8 mouse cellular contexts compared by ENCODE assay signal in genomic region chr5:27261746-27262727, GRCm38 (mm10).
DNase-seq lines count a peak whose midpoint lies in the region; ATAC-seq and TF ChIP-seq lines count a peak whose summit lies in the region.

No protein-coding gene starts in this region.

- H3K4me3 ChIP-seq in kidney, adult 2 months (ENCODE audit: insufficient read depth, low read depth, low read length): no peak overlapping the region
- peak overlapping the region; percentile 49 for H3K4me3 ChIP-seq in hindbrain, embryonic 13.5 days
- peak overlapping the region; percentile 16; the same call in 1 of the 2 replicates for H3K4me3 ChIP-seq in limb, embryonic 11.5 days (ENCODE audit: low read depth, low read length)

- peak; percentile 15 to 23 for DNase-seq in kidney, postnatal 4 days
- no peak for DNase-seq in kidney, adult 2 months
- DNase-seq in embryo, embryonic 10.5 days (ENCODE audit: low spot score): peak; percentile 75
- peak; percentile 65 for DNase-seq in limb, embryonic 11.5 days (ENCODE audit: low spot score)
- DNase-seq in right cerebral cortex, postnatal 10 days (ENCODE audit: low spot score in 2 of 2): peak; percentile 87 to 92
- DNase-seq in spleen, postnatal 10 days (ENCODE audit: low spot score in 2 of 2): no peak

- no peaks in the 10 kb centered on the region for H3K9me3 ChIP-seq in hindbrain, embryonic 13.5 days
- H3K9me3 ChIP-seq in limb, embryonic 11.5 days (ENCODE audit: control insufficient read depth, low read length): no peaks in the 10 kb centered on the region

- no peak for TF ChIP-seq CTCF in kidney, adult 2 months (conservative IDR thresholded peaks at IDR 0.05; ENCODE audit: insufficient read depth, insufficient read length, low read depth, low read length)

- no peak for TF ChIP-seq POLR2A in kidney, adult 2 months (IDR thresholded peaks at IDR 0.05; ENCODE audit: low read depth, low read length)

- no peaks in the 10 kb centered on the region for H3K4me1 ChIP-seq in kidney, adult 2 months (ENCODE audit: control insufficient read depth, insufficient read depth, low read length)
- peaks cover 51% of the 10 kb centered on the region for H3K4me1 ChIP-seq in hindbrain, embryonic 13.5 days (replicated peaks)
- 0 out of 2 replicates have a peak, but pooled peaks cover 3% of the 10 kb centered on the region for H3K4me1 ChIP-seq in limb, embryonic 11.5 days (ENCODE audit: control insufficient read depth, insufficient read depth, low read length)

- peak overlapping the region; percentile 74 for H3K4me2 ChIP-seq in hindbrain, embryonic 13.5 days
- H3K4me2 ChIP-seq in limb, embryonic 11.5 days (ENCODE audit: low read depth, severe bottlenecking): peak overlapping the region; percentile 41; the same call in 1 of the 2 replicates

- no peak overlapping the region for H3K27ac ChIP-seq in kidney, adult 2 months (ENCODE audit: insufficient read depth, low read depth, low read length)
- peak overlapping the region; percentile 93 for H3K27ac ChIP-seq in hindbrain, embryonic 13.5 days
- no peak overlapping the region for H3K27ac ChIP-seq in limb, embryonic 11.5 days (replicated peaks; ENCODE audit: low read depth, low read length)

- 11% methylated on average over 27 of the region's 27 CpGs for WGBS in kidney, adult 2 months
- 3% methylated on average over 27 of the region's 27 CpGs for WGBS in hindbrain, embryonic 13.5 days
- WGBS in limb, embryonic 11.5 days: 11% methylated on average over 27 of the region's 27 CpGs

- H3K27me3 ChIP-seq in kidney, adult 2 months (replicated peaks; ENCODE audit: control insufficient read depth, insufficient read depth, low read length): no peaks in the 10 kb centered on the region
- no peaks in the 10 kb centered on the region for H3K27me3 ChIP-seq in hindbrain, embryonic 13.5 days
- H3K27me3 ChIP-seq in limb, embryonic 11.5 days (ENCODE audit: control insufficient read depth, insufficient read depth, low read length): 0 out of 2 replicates have a peak, but pooled peaks cover 3% of the 10 kb centered on the region

- H3K36me3 ChIP-seq in kidney, adult 2 months (ENCODE audit: control insufficient read depth, insufficient read depth, low read length): no peaks in the 10 kb centered on the region
- no peaks in the 10 kb centered on the region for H3K36me3 ChIP-seq in hindbrain, embryonic 13.5 days
- H3K36me3 ChIP-seq in limb, embryonic 11.5 days (ENCODE audit: control insufficient read depth, insufficient read depth, low read length): no peaks in the 10 kb centered on the region

- ATAC-seq in hindbrain, embryonic 13.5 days (ENCODE audit: low FRiP score): peak; percentile 94
- ATAC-seq in limb, embryonic 11.5 days (ENCODE audit: insufficient number of reproducible peaks, low FRiP score, low TSS enrichment, low read depth): peak; percentile 73; the same call in 1 of the 2 replicates
- ATAC-seq in megakaryocyte, adult 5-6 weeks (ENCODE audit: poor library complexity, severe bottlenecking): no peak

- H3K9ac ChIP-seq in hindbrain, embryonic 13.5 days: peak overlapping the region; percentile 80
- H3K9ac ChIP-seq in limb, embryonic 11.5 days (ENCODE audit: low read length): peak overlapping the region; percentile 45; the same call in 1 of the 2 replicates

Comparison
In these comparisons a context has a peak if more than half of its experiments do, and no peak if none do; other contexts are left out.
1. DNase-seq: peak in kidney, postnatal 4 days (2 of 2), embryo, embryonic 10.5 days (single experiment), limb, embryonic 11.5 days (single experiment) and right cerebral cortex, postnatal 10 days (2 of 2); none in kidney, adult 2 months (single experiment) and spleen, postnatal 10 days (0 of 2).